Mouse (Mus musculus): ENCODE measurements around the gene Nipbl. TPM values are rescaled to one million over a fixed set of nuclear protein-coding genes. Genes with fewer than 3 reads are reported as not detected.

Gene Nipbl
- 10 to 100 TPM; 23.3 to 32.4 TPM for polyA plus RNA-seq (2017; shearing (Covaris generic))

DNA sequence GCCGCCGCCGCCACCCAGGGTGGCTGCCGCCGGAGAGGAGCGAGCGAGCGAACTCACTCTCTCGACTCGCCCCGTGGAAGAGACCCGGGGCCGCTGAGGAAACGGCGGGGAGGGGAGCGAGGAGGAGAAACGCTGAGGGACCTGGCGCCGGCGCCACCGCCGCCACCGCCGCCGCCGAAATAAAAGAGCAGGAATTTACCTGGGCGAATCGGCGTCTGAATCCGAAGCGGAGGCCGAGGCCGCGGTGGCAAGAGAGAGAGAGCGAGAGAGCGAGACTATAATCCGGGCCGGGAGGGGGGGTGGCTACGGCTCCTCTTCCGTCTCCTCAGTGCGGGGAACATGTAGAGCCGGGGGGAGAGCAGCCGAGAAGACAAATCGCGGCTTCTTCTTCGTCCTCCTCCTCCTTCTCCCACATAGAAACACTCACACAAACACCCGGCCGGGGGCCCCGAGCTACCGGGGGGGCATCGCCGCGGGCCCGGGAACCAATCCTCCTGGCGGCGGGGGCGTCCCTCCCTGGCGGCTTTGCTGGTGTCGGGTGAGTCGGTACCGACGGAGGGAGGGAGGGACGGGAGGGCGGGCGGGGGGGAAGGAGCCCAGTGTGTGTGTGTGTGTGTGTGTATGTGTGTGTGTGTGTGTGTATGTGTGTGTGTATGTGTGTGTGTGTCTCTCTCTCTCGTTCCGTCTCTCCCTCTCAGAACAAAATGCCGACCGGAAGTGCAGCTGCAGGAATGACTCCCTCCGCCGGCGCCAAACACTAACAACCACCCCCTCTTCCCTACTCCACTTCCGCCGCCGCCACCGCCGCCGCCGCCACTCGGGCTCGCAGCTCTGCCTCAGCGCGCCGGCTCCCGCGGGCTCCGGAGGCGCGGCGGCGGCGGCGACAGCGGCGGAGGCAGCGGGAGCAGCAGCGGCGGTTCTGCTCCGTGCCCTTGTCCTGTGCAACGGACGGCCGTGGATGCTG is at the start of gene Nipbl:
Gene Nipbl (minus strand): TSS at position 538 of the 964 bp plus-strand sequence.

Other genes starting within 250 kb of the Nipbl start
- not detected for gene Gm2310, start 75.5 kb upstream of the Nipbl start, polyA plus RNA-seq (2017; shearing (Covaris generic))

All from activated CD4-positive, CD25-positive, alpha-beta regulatory T cell (primary cell).